Mouse (Mus musculus) embryonic facial prominence, embryonic 12.5 days (tissue): ENCODE results near the gene Wnk1. TPM values are rescaled to one million over a fixed set of nuclear protein-coding genes. Genes with fewer than 3 reads are reported as not detected.

ENCODE experiments used
- ATAC-seq: fragments of 200-750 bp; cut with Nextera tagmentation; 2 replicates; pipeline ENCODE4 v1.8.0; 2017; ENCODE audit not compliant: insufficient number of reproducible peaks, insufficient read depth, low FRiP score, low TSS enrichment
- H3K27ac ChIP-seq: fragments of 300-500 bp; sonication (generic); 2 replicates; pipeline ENCODE4 v1.5.1; 2016; ENCODE audit warnings: mild to moderate bottlenecking
- H3K27me3 ChIP-seq: fragments of 300-500 bp; sonication (generic); 2 replicates; pipeline ENCODE4 v1.6.1; 2016; ENCODE audit warnings: mild to moderate bottlenecking, moderate library complexity
- H3K36me3 ChIP-seq: fragments of 300-500 bp; sonication (generic); 2 replicates; pipeline ENCODE4 v1.6.1; 2016; ENCODE audit warnings: mild to moderate bottlenecking
- H3K4me1 ChIP-seq: fragments of 300-500 bp; sonication (generic); 2 replicates; pipeline ENCODE4 v1.6.1; 2016
- H3K4me2 ChIP-seq: fragments of 300-500 bp; sonication (generic); replicated peaks from 2 replicates; pipeline ENCODE4 v1.6.1; 2016; ENCODE audit warnings: mild to moderate bottlenecking, moderate library complexity
- H3K4me3 ChIP-seq: fragments of 300-500 bp; sonication (generic); 2 replicates; pipeline ENCODE4 v1.5.1; 2016; ENCODE audit warnings: mild to moderate bottlenecking
- H3K9ac ChIP-seq: fragments of 300-500 bp; sonication (generic); 2 replicates; pipeline ENCODE4 v1.6.1; 2016; ENCODE audit warnings: mild to moderate bottlenecking, moderate library complexity
- H3K9me3 ChIP-seq: fragments of 300-500 bp; sonication (generic); 2 replicates; pipeline ENCODE4 v1.6.1; 2016; ENCODE audit warnings: mild to moderate bottlenecking, moderate library complexity
- WGBS: fragments of 180-500 bp; shearing (Covaris S2); methylation state at CpG from one replicate; pipeline ENCODE4 v1.1.7; 2016; 5-methylcytosine and 5-hydroxymethylcytosine counted together
- polyA plus RNA-seq: library from polyadenylated mRNA; unstranded; fragments of >200 nt; fragmentation: Nextera tagmentation; extraction: Ambion mirVana; gene quantifications from 2 replicates; pipeline ENCODE4 v1.2.1, GENCODE M21; 2016

The Wnk1 gene
- polyA plus RNA-seq, 1 experiment from 2014 or later: 60.3 TPM

DNA sequence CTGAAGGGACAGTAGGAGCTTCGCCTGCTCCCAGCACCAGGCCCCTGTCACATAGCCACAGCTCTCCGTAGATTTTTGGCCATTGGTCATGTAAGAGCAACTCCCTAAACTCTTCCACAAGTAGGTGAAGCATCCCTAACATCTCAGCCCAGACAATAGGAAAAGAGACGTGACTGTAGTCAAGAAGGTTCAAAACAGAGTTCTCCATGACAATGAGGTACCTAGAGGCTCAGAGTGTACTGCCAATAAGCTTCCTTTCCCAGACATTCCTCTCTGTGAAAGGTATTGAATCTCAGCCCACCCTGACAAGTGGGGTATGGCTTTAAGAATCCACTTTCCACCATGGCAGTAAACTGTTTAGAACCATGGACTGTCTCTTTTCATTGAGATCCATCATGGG is 31.1 kb upstream of the Wnk1 start:
- no peak for ATAC-seq
- 84% methylated on average over 3 of the region's 3 CpGs for WGBS

DNA sequence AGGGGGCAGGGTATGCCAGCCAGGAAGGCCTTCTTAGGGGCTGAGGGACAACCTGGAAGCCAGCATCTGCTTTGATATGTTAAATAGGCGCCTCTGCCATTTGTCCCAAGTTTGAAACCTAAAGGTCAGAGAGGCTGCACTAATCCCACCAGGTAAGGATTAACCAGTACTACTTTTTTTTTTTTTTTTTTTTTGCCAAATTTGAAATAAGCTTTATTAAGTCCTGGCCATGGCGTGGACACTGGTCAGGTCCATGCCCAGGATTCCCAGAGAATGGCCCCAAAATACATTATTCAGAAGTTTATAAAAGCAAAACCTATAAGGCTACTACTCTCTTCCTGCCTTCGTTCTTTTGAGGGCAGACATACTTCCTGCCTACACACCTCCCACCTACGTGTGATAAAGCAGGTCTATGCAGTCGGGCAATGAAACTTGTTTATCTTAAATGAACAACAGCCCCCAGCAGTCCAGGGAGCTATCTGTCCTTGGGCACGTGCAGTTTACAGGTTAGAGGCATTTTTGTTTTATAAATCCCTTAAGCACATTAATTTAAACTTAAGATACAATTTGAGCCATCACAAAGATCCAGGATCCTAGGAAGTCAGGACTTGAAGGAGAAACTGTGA is 27.2 kb upstream of the Wnk1 start:
- no peak overlapping the region for H3K27ac ChIP-seq
- H3K27me3 ChIP-seq: 0 out of 2 replicates have a peak, but pooled peaks cover 2% of the 10 kb centered on the region
- ATAC-seq: no peak
- H3K9ac ChIP-seq: no peak overlapping the region
- H3K4me1 ChIP-seq: no peaks in the 10 kb centered on the region
- H3K36me3 ChIP-seq: no peaks in the 10 kb centered on the region
- H3K4me3 ChIP-seq: no peak overlapping the region
- H3K9me3 ChIP-seq: no peaks in the 10 kb centered on the region
- 81% methylated on average over 6 of the region's 6 CpGs for WGBS
- no peak overlapping the region for H3K4me2 ChIP-seq

More for the DNA sequence above, 31.1 kb upstream of the Wnk1 start:
- no peak overlapping the region for H3K4me3 ChIP-seq
- no peak overlapping the region for H3K9ac ChIP-seq
- H3K27me3 ChIP-seq: 0 out of 2 replicates have a peak, but pooled peaks cover 2% of the 10 kb centered on the region
- no peaks in the 10 kb centered on the region for H3K9me3 ChIP-seq
- H3K4me2 ChIP-seq: no peak overlapping the region
- H3K27ac ChIP-seq: no peak overlapping the region
- no peaks in the 10 kb centered on the region for H3K4me1 ChIP-seq
- no peaks in the 10 kb centered on the region for H3K36me3 ChIP-seq

DNA sequence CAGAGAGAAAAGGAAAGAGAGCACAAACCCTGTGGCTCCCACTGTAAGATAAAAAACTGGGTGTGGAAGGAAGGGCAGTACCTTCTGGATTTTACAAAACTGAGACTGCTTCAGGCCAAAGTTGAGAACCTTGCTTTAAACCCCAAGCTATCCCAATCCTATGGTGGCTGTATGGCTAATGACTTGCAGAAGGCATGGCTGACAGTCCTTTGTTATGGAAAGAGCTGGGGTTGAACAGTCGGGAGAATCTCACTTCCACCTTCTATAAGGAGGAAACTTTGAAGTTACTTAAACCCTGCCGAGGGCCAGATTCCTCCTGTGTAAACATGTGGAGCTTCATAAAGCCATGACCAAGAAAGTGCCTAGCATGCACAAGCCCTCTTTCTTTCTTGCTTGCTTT is 26.2 kb upstream of the Wnk1 start:
- H3K4me3 ChIP-seq: no peak overlapping the region
- no peaks in the 10 kb centered on the region for H3K4me1 ChIP-seq
- H3K27me3 ChIP-seq: 0 out of 2 replicates have a peak, but pooled peaks cover 2% of the 10 kb centered on the region
- H3K36me3 ChIP-seq: no peaks in the 10 kb centered on the region
- no peak overlapping the region for H3K27ac ChIP-seq
- H3K4me2 ChIP-seq: no peak overlapping the region
- H3K9me3 ChIP-seq: no peaks in the 10 kb centered on the region
- ATAC-seq: no peak
- WGBS: 37% methylated on average over 2 of the region's 2 CpGs
- no peak overlapping the region for H3K9ac ChIP-seq

DNA sequence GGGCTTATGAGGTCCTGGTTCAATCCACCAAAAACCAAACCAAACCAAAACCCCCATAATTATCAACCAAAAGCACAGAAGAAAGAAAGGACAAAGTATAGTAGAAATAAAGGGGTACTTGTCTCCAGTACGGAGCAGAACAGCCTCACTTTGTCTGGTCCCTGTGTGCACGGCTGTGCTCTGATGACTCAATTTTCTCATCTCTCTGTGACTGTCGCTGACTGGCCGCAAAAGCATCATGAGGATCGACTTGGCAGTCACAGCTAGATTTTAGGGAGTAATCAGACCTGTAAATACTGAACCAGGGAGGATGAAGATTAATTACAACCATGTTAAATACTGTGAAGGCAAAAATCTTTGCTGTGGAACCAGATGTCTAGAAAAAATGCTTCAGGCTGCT is 24.5 kb upstream of the Wnk1 start:
- H3K4me2 ChIP-seq: no peak overlapping the region
- WGBS: 77% methylated on average over 5 of the region's 5 CpGs
- H3K27ac ChIP-seq: no peak overlapping the region
- H3K9me3 ChIP-seq: no peaks in the 10 kb centered on the region
- H3K4me1 ChIP-seq: no peaks in the 10 kb centered on the region
- ATAC-seq: no peak
- H3K27me3 ChIP-seq: 0 out of 2 replicates have a peak, but pooled peaks cover 2% of the 10 kb centered on the region
- H3K4me3 ChIP-seq: no peak overlapping the region
- H3K9ac ChIP-seq: no peak overlapping the region
- H3K36me3 ChIP-seq: no peaks in the 10 kb centered on the region

DNA sequence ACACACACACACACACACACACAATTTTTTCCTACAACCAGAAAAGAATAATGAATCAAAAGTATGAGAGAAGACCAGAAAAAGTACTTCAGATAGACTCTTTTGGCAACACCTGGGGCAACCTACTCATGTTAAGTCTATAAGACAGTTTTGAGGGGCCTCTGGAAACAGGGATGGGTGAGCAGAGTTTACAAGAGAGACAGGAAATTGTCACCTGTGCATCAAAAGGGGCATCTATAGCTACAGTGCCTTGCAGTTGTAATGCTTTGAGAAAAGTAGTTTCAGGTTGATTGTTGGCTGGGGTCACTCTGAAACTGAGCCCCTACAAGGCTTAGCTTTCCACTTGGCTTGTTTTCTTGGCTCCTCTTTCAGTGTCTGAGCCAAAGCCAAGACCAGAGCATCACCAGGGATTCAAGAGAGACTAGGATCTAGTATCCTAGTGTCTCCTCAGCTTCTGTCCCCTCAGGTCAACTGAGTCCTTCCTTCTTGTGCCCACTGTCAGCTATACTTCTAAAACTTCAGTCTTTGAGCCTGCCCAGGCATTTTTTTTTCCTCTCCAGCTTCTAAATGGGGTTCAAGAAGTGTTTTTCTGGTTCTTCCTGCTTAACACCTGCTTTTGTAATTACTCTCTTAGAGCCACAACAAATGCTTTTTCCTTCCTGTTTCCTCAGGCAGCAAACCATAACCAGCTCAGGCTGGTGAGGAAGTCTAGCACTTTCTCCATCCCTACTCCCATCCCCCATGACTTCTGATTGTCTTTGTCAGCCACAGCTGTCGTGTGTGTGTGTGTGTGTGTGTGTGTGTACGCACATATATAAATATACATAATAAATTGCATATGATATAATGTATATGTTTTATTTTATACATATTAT is 17.4 kb upstream of the Wnk1 start:
- WGBS: 71% methylated on average over 2 of the region's 2 CpGs
- no peaks in the 10 kb centered on the region for H3K27me3 ChIP-seq

DNA sequence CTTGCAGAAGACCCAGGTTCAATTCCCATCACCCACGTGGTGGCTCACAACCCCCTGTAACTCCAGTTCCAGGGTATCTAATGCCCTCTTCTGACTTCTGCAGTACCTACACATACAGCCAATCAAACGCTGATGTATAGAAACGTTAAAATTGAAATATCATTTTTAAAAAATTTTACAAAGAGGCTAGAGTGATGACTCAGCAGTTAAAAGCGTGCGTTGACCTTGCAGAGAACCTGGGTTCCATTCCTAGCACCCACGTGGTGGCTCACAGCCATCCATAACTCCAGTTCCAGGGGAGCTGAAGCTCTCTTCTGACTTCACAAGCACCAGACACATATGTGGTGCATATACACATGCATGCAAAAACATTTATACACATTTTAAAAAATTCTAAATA is 15.9 kb upstream of the Wnk1 start:
- ATAC-seq: no peak
- no peak overlapping the region for H3K27ac ChIP-seq
- no peak overlapping the region for H3K4me3 ChIP-seq
- no peaks in the 10 kb centered on the region for H3K9me3 ChIP-seq
- H3K4me2 ChIP-seq: no peak overlapping the region
- WGBS: 83% methylated on average over 6 of the region's 6 CpGs
- no peak overlapping the region for H3K9ac ChIP-seq
- H3K27me3 ChIP-seq: no peaks in the 10 kb centered on the region
- no peaks in the 10 kb centered on the region for H3K36me3 ChIP-seq
- no peaks in the 10 kb centered on the region for H3K4me1 ChIP-seq

More for the DNA sequence above, 17.4 kb upstream of the Wnk1 start:
- Histone ChIP-seq H3K9ac (no peak overlapping the region), H3K36me3 (no peaks in the 10 kb centered on the region), H3K27ac (no peak overlapping the region), H3K4me3 (no peak overlapping the region), H3K9me3 (no peaks in the 10 kb centered on the region), H3K4me2 (no peak overlapping the region), H3K4me1 (no peaks in the 10 kb centered on the region)
- ATAC-seq: no peak

DNA sequence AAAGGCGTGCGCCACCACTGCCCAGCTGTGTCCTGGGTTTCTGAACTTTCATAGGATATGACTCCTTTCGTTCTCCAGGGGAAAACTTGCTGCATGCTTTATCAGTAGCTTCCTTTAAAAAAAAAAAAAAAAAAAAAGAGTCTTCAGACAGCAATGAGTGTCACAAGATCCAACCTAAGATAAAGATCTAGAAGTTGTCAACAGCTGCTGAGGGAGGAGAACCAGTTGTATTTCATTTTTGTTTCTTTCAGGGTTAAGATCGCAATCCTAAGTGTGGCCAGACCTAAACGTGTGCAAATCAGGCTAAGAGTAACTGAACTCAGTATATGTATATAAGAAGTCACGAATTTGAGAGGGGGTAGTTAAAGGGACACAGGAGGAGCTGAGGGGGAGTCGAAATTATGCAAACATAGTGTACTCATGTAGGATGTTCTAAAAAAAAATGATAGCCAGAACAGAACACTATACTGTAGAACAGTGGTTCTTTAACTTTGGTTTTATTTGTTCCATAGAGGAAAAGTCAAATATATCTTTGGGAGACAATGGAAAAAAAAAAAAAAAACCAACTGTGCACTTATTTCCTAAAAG is 9.3 kb upstream of the Wnk1 start:
- no peaks in the 10 kb centered on the region for H3K4me1 ChIP-seq
- no peak overlapping the region for H3K27ac ChIP-seq
- H3K9ac ChIP-seq: no peak overlapping the region
- H3K4me2 ChIP-seq: no peak overlapping the region
- H3K27me3 ChIP-seq: no peaks in the 10 kb centered on the region
- no peak for ATAC-seq
- no peaks in the 10 kb centered on the region for H3K36me3 ChIP-seq
- no peak overlapping the region for H3K4me3 ChIP-seq
- 75% methylated on average over 7 of the region's 7 CpGs for WGBS
- H3K9me3 ChIP-seq: no peaks in the 10 kb centered on the region

DNA sequence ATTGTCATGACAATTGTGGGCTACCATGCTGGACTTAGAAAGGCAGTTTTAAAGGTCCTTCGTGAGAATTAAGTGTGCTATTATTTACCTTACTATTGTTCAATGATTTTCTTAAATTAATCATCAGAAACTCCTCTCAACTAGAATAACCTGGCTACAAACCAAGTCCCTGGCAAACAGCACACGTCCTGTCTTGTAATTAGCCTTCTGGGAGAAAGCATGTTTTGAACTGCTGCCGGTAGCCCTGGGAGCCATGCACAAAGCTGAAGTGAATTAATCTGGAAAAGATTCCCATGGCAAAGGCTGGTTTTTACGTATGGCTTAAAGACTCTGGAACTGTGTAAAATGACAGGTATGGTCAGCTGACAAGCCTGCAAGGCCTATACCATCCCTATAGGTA is 6.9 kb upstream of the Wnk1 start:
- no peak for ATAC-seq
- WGBS: 70% methylated on average over 4 of the region's 4 CpGs
- Histone ChIP-seq H3K36me3 (no peaks in the 10 kb centered on the region), H3K9me3 (no peaks in the 10 kb centered on the region), H3K4me1 (no peaks in the 10 kb centered on the region), H3K9ac (no peak overlapping the region), H3K4me3 (no peak overlapping the region), H3K4me2 (no peak overlapping the region), H3K27me3 (no peaks in the 10 kb centered on the region), H3K27ac (no peak overlapping the region)

DNA sequence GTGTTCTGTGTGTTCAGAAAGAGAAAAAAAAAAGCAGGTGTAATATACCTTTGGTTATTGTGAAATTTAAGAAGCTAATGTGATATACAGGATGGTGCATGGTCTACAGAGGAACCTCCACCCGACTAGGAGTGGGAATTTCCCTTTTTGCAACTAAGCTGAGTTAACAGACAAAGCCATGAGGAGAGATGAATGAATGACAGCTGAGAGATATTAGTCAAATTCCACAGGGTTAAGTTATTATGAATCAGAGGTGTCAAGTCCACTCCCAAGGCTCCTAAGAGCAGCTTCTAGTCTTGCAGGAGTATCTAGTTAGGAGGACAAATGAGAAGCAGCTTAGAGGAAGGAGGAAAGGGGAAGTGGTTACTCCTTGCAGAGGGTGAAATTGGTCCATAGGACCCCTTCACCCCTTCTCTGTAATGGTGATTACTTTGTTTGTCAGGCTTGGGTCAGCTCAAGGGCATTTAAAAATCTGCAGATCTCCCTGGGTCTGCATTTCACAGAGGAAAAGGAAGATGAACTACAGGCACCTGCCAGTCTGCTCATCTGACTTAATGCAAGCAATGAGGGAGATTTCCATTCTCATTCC is 4.3 kb upstream of the Wnk1 start:
- no peak overlapping the region for H3K4me2 ChIP-seq
- H3K27me3 ChIP-seq: no peaks in the 10 kb centered on the region
- H3K9ac ChIP-seq: no peak overlapping the region
- ATAC-seq: no peak
- H3K9me3 ChIP-seq: no peaks in the 10 kb centered on the region
- no peaks in the 10 kb centered on the region for H3K36me3 ChIP-seq
- H3K27ac ChIP-seq: no peak overlapping the region
- WGBS: 76% methylated on average over 1 of the region's 1 CpGs
- H3K4me3 ChIP-seq: no peak overlapping the region
- no peaks in the 10 kb centered on the region for H3K4me1 ChIP-seq

DNA sequence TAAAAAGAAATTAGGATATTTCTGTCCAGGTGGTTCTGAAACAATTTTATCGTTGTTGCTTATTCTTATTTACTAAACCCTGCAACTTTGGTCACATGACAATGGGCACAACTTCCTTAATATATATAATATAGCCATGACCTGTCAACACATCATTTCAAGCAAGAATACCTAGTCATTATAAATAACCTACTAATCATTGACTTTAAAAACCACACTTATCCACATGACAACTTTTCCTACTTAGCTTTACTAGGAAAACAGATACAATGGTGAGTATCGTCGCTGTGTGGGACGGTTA is 2.0 kb upstream of the Wnk1 start:
- Histone ChIP-seq H3K27ac (no peak overlapping the region), H3K9ac (no peak overlapping the region), H3K27me3 (no peaks in the 10 kb centered on the region), H3K4me3 (no peak overlapping the region), H3K4me1 (peaks cover 7% of the 10 kb centered on the region), H3K36me3 (no peaks in the 10 kb centered on the region), H3K4me2 (no peak overlapping the region), H3K9me3 (no peaks in the 10 kb centered on the region)
- ATAC-seq: no peak
- 92% methylated on average over 4 of the region's 4 CpGs for WGBS

DNA sequence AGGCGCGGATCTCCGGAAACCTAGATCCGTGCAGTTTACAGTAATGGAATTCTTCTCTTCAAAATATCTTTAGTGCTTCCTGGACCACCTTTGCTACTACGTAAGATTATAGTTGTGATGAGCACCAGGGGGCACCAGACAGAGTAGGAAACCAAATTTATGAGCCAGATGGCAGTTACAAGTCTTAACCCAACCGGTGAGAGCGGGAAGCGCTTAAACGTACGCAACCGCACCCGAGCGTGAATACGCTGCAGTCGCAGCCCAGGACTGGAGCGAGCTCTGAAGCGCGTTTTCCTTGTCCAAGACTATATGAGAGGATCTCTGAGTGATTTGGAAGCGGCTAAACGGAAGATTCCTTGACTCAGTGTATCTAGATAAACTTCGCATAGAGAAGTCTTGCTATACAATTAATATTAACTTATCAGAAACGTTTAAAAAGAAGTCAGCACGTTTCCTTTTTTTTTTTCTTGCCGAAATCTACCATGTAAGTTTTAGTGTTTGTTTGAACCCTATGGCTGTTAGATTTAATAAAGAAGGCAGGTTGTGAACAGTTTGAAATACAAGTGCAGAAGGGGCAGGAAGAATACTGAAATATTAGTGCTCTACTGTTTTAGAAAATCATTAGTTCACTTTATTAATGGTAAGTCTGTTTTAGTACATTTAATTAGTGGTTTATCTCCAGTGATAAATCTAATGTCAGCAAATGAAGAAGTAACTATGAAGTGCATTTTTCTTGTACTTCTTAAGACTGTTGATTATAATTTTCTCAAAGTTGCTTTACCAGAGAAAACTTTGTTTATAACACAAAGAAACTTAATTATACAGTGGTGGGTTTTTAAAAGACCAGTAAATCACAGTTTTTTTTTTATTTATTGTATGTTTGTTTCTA is 1.4 kb upstream of the Wnk1 start:
- peak overlapping the region; percentile 77 for H3K4me3 ChIP-seq
- 3% methylated on average over 24 of the region's 24 CpGs for WGBS
- H3K9ac ChIP-seq: peak overlapping the region; percentile 42; the same call in 1 of the 2 replicates
- peaks cover 7% of the 10 kb centered on the region for H3K4me1 ChIP-seq
- no peaks in the 10 kb centered on the region for H3K27me3 ChIP-seq
- H3K9me3 ChIP-seq: no peaks in the 10 kb centered on the region
- peak overlapping the region; percentile 99; the same call in 1 of the 2 replicates for H3K27ac ChIP-seq
- H3K4me2 ChIP-seq: peak overlapping the region; percentile 77
- H3K36me3 ChIP-seq: no peaks in the 10 kb centered on the region
- no peak for ATAC-seq
